Mouse (Mus musculus): ENCODE data around the gene AL731706.2. TPM values are rescaled to one million over a fixed set of nuclear protein-coding genes. Genes with fewer than 3 reads are reported as not detected.
"Not testable (repeated sequence)": the region's sequence is repeated elsewhere in the genome, so short reads cannot be mapped to it uniquely, and the experiment has no call there.

Gene AL731706.2
- polyA plus RNA-seq, 1 experiment from 2014 or later: 29.3 TPM

GRCm38 (mm10) chr2:136909298-136909697, 23.8 kb upstream of the AL731706.2 start:
- DNase-seq (no peak), ATAC-seq (ENCODE audit: insufficient read depth) (no peak)
- H3K27ac ChIP-seq (ENCODE audit: low read depth): no peak overlapping the region
- no peaks in the 10 kb centered on the region for H3K36me3 ChIP-seq (ENCODE audit: insufficient read depth)
- no peak overlapping the region for H3K4me2 ChIP-seq
- H3K27me3 ChIP-seq (ENCODE audit: insufficient read depth, low read length): no peaks in the 10 kb centered on the region
- H3K4me3 ChIP-seq (ENCODE audit: low read depth, low read length): no peak overlapping the region
- no peaks in the 10 kb centered on the region for H3K9me3 ChIP-seq (ENCODE audit: low read depth, low read length)
- no peaks in the 10 kb centered on the region; the same call in 1 of the 2 replicates for H3K4me1 ChIP-seq (ENCODE audit: insufficient read depth)
- TF ChIP-seq CTCF (IDR thresholded peaks at IDR 0.05; ENCODE audit: low read depth): no peak
- 80% methylated on average over 2 of the region's 2 CpGs for WGBS
- H3K9ac ChIP-seq: no peak overlapping the region

- no peak for ATAC-seq (ENCODE audit: insufficient read depth)
- no peaks in the 10 kb centered on the region; the same call in 1 of the 2 replicates for H3K4me1 ChIP-seq (ENCODE audit: insufficient read depth)
- H3K4me3 ChIP-seq (ENCODE audit: low read depth, low read length): no peak overlapping the region
- 63% methylated on average over 3 of the region's 3 CpGs for WGBS
- no peaks in the 10 kb centered on the region for H3K9me3 ChIP-seq (ENCODE audit: low read depth, low read length)
- TF ChIP-seq CTCF (IDR thresholded peaks at IDR 0.05; ENCODE audit: low read depth): no peak
- H3K4me2 ChIP-seq: no peak overlapping the region
- no peak overlapping the region for H3K27ac ChIP-seq (ENCODE audit: low read depth)
- DNase-seq: no peak
- no peaks in the 10 kb centered on the region for H3K36me3 ChIP-seq (ENCODE audit: insufficient read depth)
- no peak overlapping the region for H3K9ac ChIP-seq
- no peaks in the 10 kb centered on the region for H3K27me3 ChIP-seq (ENCODE audit: insufficient read depth, low read length)
Observed at GRCm38 (mm10) chr2:136908596-136908995, 23.1 kb upstream of the AL731706.2 start.

GRCm38 (mm10) chr2:136896131-136896530, 10.7 kb upstream of the AL731706.2 start:
- no peak overlapping the region for H3K9ac ChIP-seq
- DNase-seq (peak; percentile 52), ATAC-seq (ENCODE audit: insufficient read depth) (no peak)
- peaks cover 6% of the 10 kb centered on the region for H3K4me1 ChIP-seq (ENCODE audit: insufficient read depth)
- H3K4me3 ChIP-seq (ENCODE audit: low read depth, low read length): no peak overlapping the region
- no peak for TF ChIP-seq CTCF (IDR thresholded peaks at IDR 0.05; ENCODE audit: low read depth)
- H3K9me3 ChIP-seq (ENCODE audit: low read depth, low read length): no peaks in the 10 kb centered on the region
- H3K4me2 ChIP-seq: no peak overlapping the region
- no peak overlapping the region for H3K27ac ChIP-seq (ENCODE audit: low read depth)
- H3K27me3 ChIP-seq (ENCODE audit: insufficient read depth, low read length): no peaks in the 10 kb centered on the region
- H3K36me3 ChIP-seq (ENCODE audit: insufficient read depth): no peaks in the 10 kb centered on the region
- 67% methylated on average over 2 of the region's 2 CpGs for WGBS

GRCm38 (mm10) chr2:136894494-136894893, 9.0 kb upstream of the AL731706.2 start:
- Histone ChIP-seq H3K27ac (ENCODE audit: low read depth) (no peak overlapping the region), H3K36me3 (ENCODE audit: insufficient read depth) (no peaks in the 10 kb centered on the region), H3K4me3 (ENCODE audit: low read depth, low read length) (no peak overlapping the region), H3K9me3 (ENCODE audit: low read depth, low read length) (no peaks in the 10 kb centered on the region), H3K4me2 (no peak overlapping the region), H3K4me1 (ENCODE audit: insufficient read depth) (peaks cover 9% of the 10 kb centered on the region), H3K27me3 (ENCODE audit: insufficient read depth, low read length) (no peaks in the 10 kb centered on the region), H3K9ac (no peak overlapping the region)
- TF ChIP-seq CTCF (IDR thresholded peaks at IDR 0.05; ENCODE audit: low read depth): no peak
- ATAC-seq (ENCODE audit: insufficient read depth) (no peak), DNase-seq (no peak)
- WGBS: 80% methylated on average over 2 of the region's 2 CpGs

GRCm38 (mm10) chr2:136891951-136892371, 6.5 kb upstream of the AL731706.2 start:
- H3K27me3 ChIP-seq (ENCODE audit: insufficient read depth, low read length): no peaks in the 10 kb centered on the region
- ATAC-seq (ENCODE audit: insufficient read depth) (peak; percentile 84), DNase-seq (peak; percentile 98)
- H3K4me3 ChIP-seq (ENCODE audit: low read depth, low read length): peak overlapping the region; percentile 75
- H3K27ac ChIP-seq (ENCODE audit: low read depth): peak overlapping the region; percentile 92
- H3K9me3 ChIP-seq (ENCODE audit: low read depth, low read length): no peaks in the 10 kb centered on the region
- H3K4me1 ChIP-seq (ENCODE audit: insufficient read depth): peaks cover 9% of the 10 kb centered on the region
- TF ChIP-seq CTCF (IDR thresholded peaks at IDR 0.05; ENCODE audit: low read depth): no peak
- under 1% methylated on average over 23 of the region's 23 CpGs for WGBS
- no peaks in the 10 kb centered on the region for H3K36me3 ChIP-seq (ENCODE audit: insufficient read depth)
- peak overlapping the region; percentile 56 for H3K9ac ChIP-seq
- peak overlapping the region; percentile 63 for H3K4me2 ChIP-seq

- Histone ChIP-seq H3K9ac (peak within 1 kb of the TSS; percentile 71), H3K36me3 (ENCODE audit: insufficient read depth) (no peaks in the 10 kb centered on the region), H3K4me3 (ENCODE audit: low read depth, low read length) (peak within 1 kb of the TSS; percentile 75), H3K27ac (ENCODE audit: low read depth) (peak within 1 kb of the TSS; percentile 92), H3K27me3 (ENCODE audit: insufficient read depth, low read length) (no peaks in the 10 kb centered on the region), H3K4me2 (peak within 1 kb of the TSS; percentile 63), H3K9me3 (ENCODE audit: low read depth, low read length) (no peaks in the 10 kb centered on the region), H3K4me1 (ENCODE audit: insufficient read depth) (peaks cover 9% of the 10 kb centered on the region)
- DNase-seq (peak; percentile 100), ATAC-seq (ENCODE audit: insufficient read depth) (peak; percentile 98)
- peak; percentile 23 for TF ChIP-seq CTCF (IDR thresholded peaks at IDR 0.05; ENCODE audit: low read depth)
- WGBS: under 1% methylated on average over 49 of the region's 49 CpGs
Observed at GRCm38 (mm10) chr2:136891068-136891950, 5.8 kb upstream of the AL731706.2 start, which contains the start of the genes Slx4ip, AL731706.1 and Mkks. Slx4ip (plus strand) TSS chr2:136891218. AL731706.1 (minus strand) TSS chr2:136891389. Mkks (minus strand) TSS chr2:136891389.

- not testable (repeated sequence) for H3K36me3 ChIP-seq (ENCODE audit: insufficient read depth); DNase-seq; H3K4me1 ChIP-seq (ENCODE audit: insufficient read depth); H3K9me3 ChIP-seq (ENCODE audit: low read depth, low read length); H3K27me3 ChIP-seq (ENCODE audit: insufficient read depth, low read length)
- Histone ChIP-seq H3K27ac (ENCODE audit: low read depth) (peak overlapping the region; percentile 92), H3K4me3 (ENCODE audit: low read depth, low read length) (peak overlapping the region; percentile 75), H3K9ac (peak overlapping the region; percentile 71), H3K4me2 (peak overlapping the region; percentile 53)
- ATAC-seq (ENCODE audit: insufficient read depth): peak; percentile 62
- WGBS: 5% methylated on average over 15 of the region's 15 CpGs
Observed at GRCm38 (mm10) chr2:136890716-136891067, 5.2 kb upstream of the AL731706.2 start.
